Mouse (Mus musculus): ENCODE measurements at regions not wholly inside any gene's neighbourhood (a gene's known extent, or its start where the extent isn't known, plus 50 kb on each side); places are given as distances from the start of the nearest gene placed in this dataset.

- no peak overlapping the region for H3K9ac ChIP-seq (replicated peaks; ENCODE audit: low read depth, low read length)
- no peaks in the 10 kb centered on the region for H3K4me1 ChIP-seq (ENCODE audit: control insufficient read depth, insufficient read depth, low read length)
- no peak overlapping the region for H3K27ac ChIP-seq (ENCODE audit: low read depth, low read length)
- H3K4me3 ChIP-seq (ENCODE audit: low read depth, low read length), result no peak overlapping the region
- no peak for ATAC-seq (ENCODE audit: low read depth)
- H3K27me3 ChIP-seq (ENCODE audit: control insufficient read depth, insufficient read depth, low read length), result no peaks in the 10 kb centered on the region
- H3K4me2 ChIP-seq (ENCODE audit: low read depth, low read length), result no peak overlapping the region
- H3K9me3 ChIP-seq (ENCODE audit: control insufficient read depth, low read length), result no peaks in the 10 kb centered on the region; the same call in 1 of the 2 replicates
- 96% methylated on average over 1 of the region's 1 CpGs for WGBS
- H3K36me3 ChIP-seq (ENCODE audit: control insufficient read depth, insufficient read depth, low read length), result no peaks in the 10 kb centered on the region
These were observed 80.0 kb upstream of the Acvr2a start for GRCm38 (mm10) chr2:48733936-48734335.

GRCm38 (mm10) chr2:48734521-48734920, 79.4 kb upstream of the Acvr2a start:
- H3K27ac ChIP-seq (ENCODE audit: low read depth, low read length), result no peak overlapping the region
- no peak overlapping the region for H3K9ac ChIP-seq (replicated peaks; ENCODE audit: low read depth, low read length)
- no peaks in the 10 kb centered on the region for H3K36me3 ChIP-seq (ENCODE audit: control insufficient read depth, insufficient read depth, low read length)
- H3K27me3 ChIP-seq (ENCODE audit: control insufficient read depth, insufficient read depth, low read length), result no peaks in the 10 kb centered on the region
- no peaks in the 10 kb centered on the region; the same call in 1 of the 2 replicates for H3K9me3 ChIP-seq (ENCODE audit: control insufficient read depth, low read length)
- no peak overlapping the region for H3K4me2 ChIP-seq (ENCODE audit: low read depth, low read length)
- no peaks in the 10 kb centered on the region for H3K4me1 ChIP-seq (ENCODE audit: control insufficient read depth, insufficient read depth, low read length)
- WGBS, result 72% methylated on average over 6 of the region's 6 CpGs
- peak; percentile 44; the same call in 1 of the 2 replicates for ATAC-seq (ENCODE audit: low read depth)
- H3K4me3 ChIP-seq (ENCODE audit: low read depth, low read length), result no peak overlapping the region

- Histone ChIP-seq H3K9ac (replicated peaks; ENCODE audit: low read depth, low read length) (no peak overlapping the region), H3K27ac (ENCODE audit: low read depth, low read length) (no peak overlapping the region), H3K9me3 (ENCODE audit: control insufficient read depth, low read length) (no peaks in the 10 kb centered on the region; the same call in 1 of the 2 replicates), H3K36me3 (ENCODE audit: control insufficient read depth, insufficient read depth, low read length) (no peaks in the 10 kb centered on the region), H3K4me1 (ENCODE audit: control insufficient read depth, insufficient read depth, low read length) (no peaks in the 10 kb centered on the region), H3K4me3 (ENCODE audit: low read depth, low read length) (no peak overlapping the region), H3K27me3 (ENCODE audit: control insufficient read depth, insufficient read depth, low read length) (no peaks in the 10 kb centered on the region), H3K4me2 (ENCODE audit: low read depth, low read length) (no peak overlapping the region)
- no peak for ATAC-seq (ENCODE audit: low read depth)
- WGBS, result 94% methylated on average over 2 of the region's 2 CpGs
These were observed 77.6 kb upstream of the Acvr2a start for GRCm38 (mm10) chr2:48736312-48736711.
